ENCODE assay signal across 18 mouse cellular contexts in the genomic region with DNA sequence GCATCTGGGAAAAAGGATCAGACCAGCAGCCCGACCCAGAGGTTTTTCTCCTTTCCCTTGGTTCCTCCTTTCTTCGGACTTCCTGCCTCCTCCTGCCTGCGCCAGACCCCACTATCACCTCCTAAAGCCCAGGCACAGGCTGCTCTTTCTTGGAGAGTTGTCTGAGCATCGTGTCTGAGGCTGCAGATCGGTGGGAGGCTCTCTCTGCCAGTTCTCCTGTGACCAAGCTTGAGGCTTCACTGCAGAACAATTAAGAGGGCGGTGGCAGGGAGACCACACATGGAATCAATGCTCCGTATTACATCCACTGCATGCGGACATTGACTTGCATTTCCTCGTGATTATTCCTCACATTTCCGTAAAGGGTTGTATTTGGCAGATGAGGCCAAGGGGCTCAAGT. TPM values are rescaled to one million over a fixed set of nuclear protein-coding genes. Genes with fewer than 3 reads are reported as not detected.
DNase-seq lines count a peak whose midpoint lies in the region; ATAC-seq and TF ChIP-seq lines count a peak whose summit lies in the region.
"Had no signal": no experiment of that assay in that cellular context is flagged by ENCODE, and none has a peak within 500 bp of the region (broad histone marks: within the 10 kb centered on the region; RNA-seq: fewer than 3 reads in every experiment).

No protein-coding gene starts in this region.

- TF ChIP-seq CTCF in brain, embryonic 14.5 days (IDR thresholded peaks at IDR 0.05; ENCODE audit: borderline replicate concordance, extremely low read depth, insufficient read depth, insufficient read length): no peak

- WGBS in forebrain, embryonic 10.5 days: 41% methylated on average over 10 of the region's 10 CpGs
- 31% methylated on average over 10 of the region's 10 CpGs for WGBS in forebrain, embryonic 11.5 days
- WGBS in hindbrain, embryonic 11.5 days: 33% methylated on average over 10 of the region's 10 CpGs
- 25% methylated on average over 10 of the region's 10 CpGs for whole genome bisulfite sequencing in midbrain, embryonic 12.5 days

- no peak for DNase-seq in forebrain, embryonic 10.5 days (ENCODE audit: extremely low spot score, low spot score)
- DNase-seq in forebrain, embryonic 11.5 days (ENCODE audit: low spot score): no peak
- DNase-seq in brain, embryonic 14.5 days (ENCODE audit: low read depth): peak; percentile 39
- peak; percentile 17 for DNase-seq in hindbrain, embryonic 11.5 days (ENCODE audit: low spot score)
- no peak for DNase-seq in spleen, postnatal 36 days (ENCODE audit: low spot score in 2 of 2)
- DNase-seq: adrenal gland, postnatal 36 days; cerebellum, postnatal 36 days; gastrocnemius, postnatal 10 days; heart, postnatal 36 days; kidney, adult 18-20 months; thymus, postnatal 14 days had no signal

- H3K4me3 ChIP-seq in forebrain, embryonic 10.5 days: no peak overlapping the region
- H3K4me3 ChIP-seq in forebrain, embryonic 11.5 days (ENCODE audit: low read depth, low read length): no peak overlapping the region
- H3K4me3 ChIP-seq in hindbrain, embryonic 11.5 days (ENCODE audit: low read depth, low read length): no peak overlapping the region
- H3K4me3 ChIP-seq in midbrain, embryonic 12.5 days: no peak overlapping the region

- H3K36me3 ChIP-seq in forebrain, embryonic 10.5 days (replicated peaks): no peaks in the 10 kb centered on the region
- H3K36me3 ChIP-seq in forebrain, embryonic 11.5 days (ENCODE audit: control insufficient read depth, insufficient read depth, low read length): no peaks in the 10 kb centered on the region
- no peaks in the 10 kb centered on the region for H3K36me3 ChIP-seq in hindbrain, embryonic 11.5 days (ENCODE audit: control insufficient read depth, insufficient read depth, low read length)
- no peaks in the 10 kb centered on the region for H3K36me3 ChIP-seq in midbrain, embryonic 12.5 days

- TF ChIP-seq POLR2A in brain, embryonic 14.5 days (IDR thresholded peaks at IDR 0.05; ENCODE audit: borderline replicate concordance, extremely low read depth, insufficient read depth, insufficient read length, poor library complexity, severe bottlenecking): no peak

- no peaks in the 10 kb centered on the region for H3K27me3 ChIP-seq in forebrain, embryonic 10.5 days (ENCODE audit: poor library complexity, severe bottlenecking)
- H3K27me3 ChIP-seq in forebrain, embryonic 11.5 days (ENCODE audit: control insufficient read depth, insufficient read depth, low read length): no peaks in the 10 kb centered on the region
- H3K27me3 ChIP-seq in hindbrain, embryonic 11.5 days (ENCODE audit: control insufficient read depth, insufficient read depth, low read length): no peaks in the 10 kb centered on the region
- H3K27me3 ChIP-seq in midbrain, embryonic 12.5 days: peaks cover 3% of the 10 kb centered on the region; the same call in 1 of the 2 replicates
- H3K27me3 ChIP-seq: CH12.LX had no signal

- H3K4me2 ChIP-seq in forebrain, embryonic 11.5 days (ENCODE audit: low read depth, low read length, severe bottlenecking): no peak overlapping the region
- H3K4me2 ChIP-seq in hindbrain, embryonic 11.5 days (replicated peaks; ENCODE audit: low read depth, low read length): no peak overlapping the region
- H3K4me2 ChIP-seq in midbrain, embryonic 12.5 days (replicated peaks): no peak overlapping the region

- peak overlapping the region; percentile 48; the same call in 1 of the 2 replicates for H3K27ac ChIP-seq in forebrain, embryonic 10.5 days
- H3K27ac ChIP-seq in forebrain, embryonic 11.5 days (ENCODE audit: low read depth, low read length): no peak overlapping the region
- H3K27ac ChIP-seq in hindbrain, embryonic 11.5 days (ENCODE audit: low read depth, low read length): no peak overlapping the region; the same call in 1 of the 2 replicates
- peak overlapping the region; percentile 49; the same call in 1 of the 2 replicates for H3K27ac ChIP-seq in midbrain, embryonic 12.5 days (replicated peaks)

- H3K9me3 ChIP-seq in forebrain, embryonic 10.5 days: no peaks in the 10 kb centered on the region
- no peaks in the 10 kb centered on the region for H3K9me3 ChIP-seq in forebrain, embryonic 11.5 days (ENCODE audit: control insufficient read depth, low read length)
- H3K9me3 ChIP-seq in hindbrain, embryonic 11.5 days (ENCODE audit: control insufficient read depth, low read length): no peaks in the 10 kb centered on the region
- no peaks in the 10 kb centered on the region for H3K9me3 ChIP-seq in midbrain, embryonic 12.5 days

- no peak for ATAC-seq in forebrain, embryonic 11.5 days (replicated peaks; ENCODE audit: low FRiP score)
- no peak for ATAC-seq in hindbrain, embryonic 11.5 days (ENCODE audit: low FRiP score)
- 0 out of 2 replicates have a peak, but pooled peaks have one; percentile 23 for ATAC-seq in midbrain, embryonic 12.5 days (ENCODE audit: low FRiP score, low read depth)
- no peak for ATAC-seq in megakaryocyte-erythroid progenitor cell, adult 5-6 weeks (replicated peaks; ENCODE audit: low FRiP score, low TSS enrichment, poor library complexity, severe bottlenecking)
- no peak for ATAC-seq in activated CD4-positive, CD25-positive, alpha-beta regulatory T cell, adult 4 months

- peaks cover 12% of the 10 kb centered on the region for H3K4me1 ChIP-seq in forebrain, embryonic 10.5 days
- H3K4me1 ChIP-seq in forebrain, embryonic 11.5 days (replicated peaks; ENCODE audit: control insufficient read depth, insufficient read depth, low read length): peaks cover 2% of the 10 kb centered on the region; the same call in 1 of the 2 replicates
- 0 out of 2 replicates have a peak, but pooled peaks cover 3% of the 10 kb centered on the region for H3K4me1 ChIP-seq in hindbrain, embryonic 11.5 days (replicated peaks; ENCODE audit: control insufficient read depth, insufficient read depth, low read length)
- H3K4me1 ChIP-seq in midbrain, embryonic 12.5 days: peaks cover 14% of the 10 kb centered on the region

- H3K9ac ChIP-seq in forebrain, embryonic 11.5 days (ENCODE audit: low read length): no peak overlapping the region
- H3K9ac ChIP-seq in hindbrain, embryonic 11.5 days (ENCODE audit: low read depth, low read length): no peak overlapping the region
- H3K9ac ChIP-seq in midbrain, embryonic 12.5 days (replicated peaks): no peak overlapping the region

RNA-seq across cellular contexts. Expression of a gene that starts 49.0 kb away (rescaled TPM):
- not detected in 2 replicates for polyA plus RNA-seq in forebrain, embryonic 10.5 days (2016; fragmentation: Nextera tagmentation; extraction: Ambion mirVana)
- 0.24 and 0.73 TPM in 2 replicates for polyA plus RNA-seq in forebrain, embryonic 11.5 days (2014; fragmentation: Nextera tagmentation; extraction: Ambion mirVana)
- 0.37 and 0.42 TPM in 2 replicates for polyA plus RNA-seq in brain, embryonic 14.5 days (2012; rRNA removed)
- polyA plus RNA-seq in hindbrain, embryonic 11.5 days (2014; fragmentation: Nextera tagmentation; extraction: Ambion mirVana): not detected in 2 replicates
- 0.08 and 0.10 TPM in 2 replicates for polyA plus RNA-seq in midbrain, embryonic 12.5 days (2016; fragmentation: Nextera tagmentation; extraction: Ambion mirVana)
- total RNA-seq in megakaryocyte-erythroid progenitor cell, adult 5-6 weeks (2014; fragmentation: Nextera tagmentation): 0.15 TPM in 1 of 2 replicates, not detected in the other
- not detected in 2 replicates for total RNA-seq in megakaryocyte-erythroid progenitor cell, adult 5-6 weeks (2017)
- not detected for polyA plus RNA-seq in activated CD4-positive, CD25-positive, alpha-beta regulatory T cell, adult 4 months (2017; shearing (Covaris generic))
- total RNA-seq: adrenal gland, postnatal 36 days; CH12.LX; heart, postnatal 36 days had no signal
- polyA plus RNA-seq: embryonic facial prominence, embryonic 11.5 days; large intestine, adult 2 months; liver, embryonic 16.5 days had no signal

RNA-seq across cellular contexts. Expression of a gene that starts 58.7 kb away (rescaled TPM):
- polyA plus RNA-seq in forebrain, embryonic 10.5 days (2016; fragmentation: Nextera tagmentation; extraction: Ambion mirVana): 126 and 138 TPM in 2 replicates
- 144 TPM in 2 replicates for polyA plus RNA-seq in forebrain, embryonic 11.5 days (2014; fragmentation: Nextera tagmentation; extraction: Ambion mirVana)
- 67.6 and 99.0 TPM in 2 replicates for polyA plus RNA-seq in brain, embryonic 14.5 days (2012; rRNA removed)
- 118 and 126 TPM in 2 replicates for polyA plus RNA-seq in hindbrain, embryonic 11.5 days (2014; fragmentation: Nextera tagmentation; extraction: Ambion mirVana)
- 105 and 119 TPM in 2 replicates for polyA plus RNA-seq in midbrain, embryonic 12.5 days (2016; fragmentation: Nextera tagmentation; extraction: Ambion mirVana)
- 136 and 180 TPM in 2 replicates for total RNA-seq in megakaryocyte-erythroid progenitor cell, adult 5-6 weeks (2014; fragmentation: Nextera tagmentation)
- 91.7 and 104 TPM in 2 replicates for total RNA-seq in megakaryocyte-erythroid progenitor cell, adult 5-6 weeks (2017)
- polyA plus RNA-seq in activated CD4-positive, CD25-positive, alpha-beta regulatory T cell, adult 4 months (2017; shearing (Covaris generic)): 10 to 100 TPM; 25.6 to 27.9 TPM

Comparison
In these comparisons a context has a peak if more than half of its experiments do, and no peak if none do; other contexts are left out.
1. H3K27ac ChIP-seq: peak in forebrain, embryonic 10.5 days (single experiment) and midbrain, embryonic 12.5 days (single experiment); none in forebrain, embryonic 11.5 days (single experiment) and hindbrain, embryonic 11.5 days (single experiment).
2. DNase-seq: peak in brain, embryonic 14.5 days (single experiment) and hindbrain, embryonic 11.5 days (single experiment); none in forebrain, embryonic 10.5 days (single experiment), forebrain, embryonic 11.5 days (single experiment) and spleen, postnatal 36 days (0 of 2).